Mouse (Mus musculus) E14TG2a.4 (cell line): ENCODE measurements around the gene Spast.

Experiments used
- CTCF ChIP-seq: conservative IDR thresholded peaks from 2 replicates; pipeline ENCODE4 v1.5.1; 2014; ENCODE audit warnings: low read length
- NANOG ChIP-seq: IDR thresholded peaks from 2 replicates; pipeline ENCODE4 v1.6.1; 2014; ENCODE audit warnings: borderline replicate concordance, low read length, mixed read lengths
- POU5F1 ChIP-seq: IDR thresholded peaks from 2 replicates; pipeline ENCODE4 v1.6.1; 2014; ENCODE audit warnings: low read length, borderline replicate concordance

DNA sequence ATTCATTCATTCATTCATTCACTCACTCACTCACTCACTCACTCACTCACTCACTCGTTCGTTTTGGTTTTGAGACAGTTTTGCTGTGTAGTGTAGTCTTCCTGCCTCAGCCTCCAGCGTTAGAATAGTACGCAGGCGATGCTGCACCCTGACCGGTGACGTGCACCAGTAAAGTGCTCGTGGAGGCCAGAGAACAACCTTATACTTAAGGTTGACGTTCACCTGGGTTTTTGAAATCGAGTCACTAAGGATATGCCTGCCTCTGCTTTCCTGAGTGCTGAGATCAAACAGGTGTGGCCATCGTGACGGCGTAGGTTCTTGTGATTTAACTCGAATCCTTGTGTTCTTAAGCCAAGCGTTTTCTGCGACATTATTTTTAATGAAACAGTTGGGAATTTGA is 56.1 kb downstream of the Spast start:
- TF ChIP-seq CTCF = no peak
- no peak for TF ChIP-seq NANOG
- TF ChIP-seq POU5F1 = no peak
